Mouse (Mus musculus) heart, adult 2 months (tissue): ENCODE measurements around the gene Ctps2.

Source experiments
- CTCF ChIP-seq: fragments of 200-600 bp; IDR thresholded peaks from 2 replicates; pipeline ENCODE4 v1.8.1; 2022; ENCODE audit warnings: antibody characterized with exemption, mild to moderate bottlenecking, moderate library complexity
- EP300 ChIP-seq: fragments of 200-500 bp; IDR thresholded peaks from 2 replicates; pipeline ENCODE4 v1.6.1; 2011; ENCODE audit warnings: low read depth, low read length, control low read depth; ENCODE audit not compliant: insufficient read depth
- POLR2A ChIP-seq: fragments of 200-500 bp; IDR thresholded peaks from 2 replicates; pipeline ENCODE4 v1.6.1; 2011; ENCODE audit warnings: mild to moderate bottlenecking, low read depth, low read length, control low read depth; ENCODE audit not compliant: insufficient read depth

GRCm38 (mm10) chrX:162967456-162967855 is 66.4 kb downstream of the Ctps2 start:
- TF ChIP-seq POLR2A (no peak), CTCF (no peak), EP300 (no peak)
